Mouse (Mus musculus): ENCODE results near the gene Ttc7b.

- TF ChIP-seq CTCF (IDR thresholded peaks at IDR 0.05; ENCODE audit: low read depth, low read length) (no peak), POLR2AphosphoS5 (IDR thresholded peaks at IDR 0.05; ENCODE audit: insufficient replicate concordance, low read depth, low read length) (no peak)
Measured at GRCm38 (mm10) chr12:100406094-100406493, 114.5 kb downstream of the Ttc7b start.
